Mouse (Mus musculus): ENCODE results near the gene Serpinb7. TPM values are rescaled to one million over a fixed set of nuclear protein-coding genes. Genes with fewer than 3 reads are reported as not detected.
A peak's percentile ranks its signal among the peaks of the same experiment; 100 is the strongest.

Gene Serpinb7
- polyA plus RNA-seq, 1 experiment, result not detected

DNA sequence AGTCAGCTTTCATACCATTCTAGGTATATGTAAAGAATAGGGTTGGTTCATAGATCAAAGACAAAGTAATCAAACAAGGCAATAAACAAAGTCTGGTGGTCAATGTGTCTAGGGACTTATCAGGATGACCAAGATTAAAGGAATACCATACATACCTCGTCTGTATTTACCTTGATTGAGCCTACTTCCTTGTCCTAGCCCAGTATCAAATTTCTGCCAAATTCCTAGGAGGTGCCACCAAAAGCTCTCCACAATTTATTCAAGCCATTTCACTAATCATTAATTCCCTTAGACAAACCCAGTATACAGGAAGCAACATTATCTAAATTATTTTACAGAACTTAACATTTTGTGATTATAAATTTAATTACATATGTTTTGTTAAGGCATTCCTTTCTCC, 15.2 kb downstream of the Serpinb7 start:
- Histone ChIP-seq H3K4me1 (ENCODE audit: control insufficient read depth, insufficient read depth, insufficient read length, low read length) (no peaks in the 10 kb centered on the region), H3K27me3 (ENCODE audit: control insufficient read depth, insufficient read depth, low read length) (no peaks in the 10 kb centered on the region; the same call in 1 of the 2 replicates), H3K36me3 (ENCODE audit: control insufficient read depth, insufficient read depth, low read length) (no peaks in the 10 kb centered on the region), H3K4me3 (ENCODE audit: low read depth, low read length) (no peak overlapping the region), H3K27ac (ENCODE audit: insufficient read depth, low read depth, low read length) (no peak overlapping the region)
- TF ChIP-seq CTCF (IDR thresholded peaks at IDR 0.05; ENCODE audit: extremely low read depth, insufficient read length, insufficient replicate concordance, low read depth, low read length), result no peak
- TF ChIP-seq POLR2A (IDR thresholded peaks at IDR 0.05; ENCODE audit: low read depth, low read length), result no peak
- 0% methylated on average over 1 of the region's 1 CpGs for WGBS

DNA sequence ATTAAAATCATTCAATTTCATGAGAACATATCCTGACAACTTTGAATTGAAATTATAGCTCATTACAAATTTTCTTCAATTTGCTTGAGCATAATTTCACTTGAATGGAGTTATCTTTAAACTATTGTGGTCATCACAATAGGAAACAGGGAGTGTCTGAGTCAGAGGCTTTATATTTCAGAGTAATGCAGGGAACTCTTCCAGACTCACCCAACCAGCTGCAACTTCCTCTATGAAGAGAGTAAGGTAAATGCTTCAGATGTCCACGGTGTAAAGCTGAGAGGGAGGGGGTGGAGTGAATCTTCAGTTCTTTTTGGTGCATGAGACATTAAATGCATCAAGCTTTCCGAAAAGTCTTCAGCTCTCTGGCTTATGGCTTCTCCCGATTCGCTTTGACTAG, 23.0 kb downstream of the Serpinb7 start:
- H3K27me3 ChIP-seq (ENCODE audit: control insufficient read depth, insufficient read depth, low read length), result no peaks in the 10 kb centered on the region
- TF ChIP-seq CTCF (IDR thresholded peaks at IDR 0.05; ENCODE audit: extremely low read depth, insufficient read length, insufficient replicate concordance, low read depth, low read length) (no peak), POLR2A (IDR thresholded peaks at IDR 0.05; ENCODE audit: low read depth, low read length) (no peak)
- H3K4me1 ChIP-seq (ENCODE audit: control insufficient read depth, insufficient read depth, insufficient read length, low read length), result no peaks in the 10 kb centered on the region
- 73% methylated on average over 4 of the region's 4 CpGs for WGBS
- no peaks in the 10 kb centered on the region for H3K36me3 ChIP-seq (ENCODE audit: control insufficient read depth, insufficient read depth, low read length)
- H3K27ac ChIP-seq (ENCODE audit: insufficient read depth, low read depth, low read length), result no peak overlapping the region
- no peak overlapping the region for H3K4me3 ChIP-seq (ENCODE audit: low read depth, low read length)

DNA sequence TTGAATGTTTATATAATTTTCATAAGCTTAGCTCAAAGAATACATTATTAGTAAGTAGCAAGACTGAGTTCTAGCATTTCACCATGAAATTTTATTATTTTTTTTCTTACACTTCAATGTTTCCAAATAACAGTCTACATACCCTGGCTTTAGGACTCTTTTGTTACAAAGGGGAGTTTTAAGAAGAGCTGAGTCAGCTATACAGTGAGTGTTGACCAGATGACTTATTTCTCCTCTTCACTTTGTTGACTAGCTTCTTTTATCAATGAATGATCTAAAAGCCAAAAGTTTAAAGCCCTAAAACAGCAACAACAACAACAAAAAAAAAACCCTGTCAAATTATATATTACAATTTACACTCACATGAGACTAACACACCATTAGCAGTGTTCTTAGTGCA, 31.8 kb downstream of the Serpinb7 start:
- Histone ChIP-seq H3K27ac (ENCODE audit: insufficient read depth, low read depth, low read length) (no peak overlapping the region), H3K36me3 (ENCODE audit: control insufficient read depth, insufficient read depth, low read length) (no peaks in the 10 kb centered on the region), H3K4me1 (ENCODE audit: control insufficient read depth, insufficient read depth, insufficient read length, low read length) (no peaks in the 10 kb centered on the region), H3K27me3 (ENCODE audit: control insufficient read depth, insufficient read depth, low read length) (no peaks in the 10 kb centered on the region), H3K4me3 (ENCODE audit: low read depth, low read length) (no peak overlapping the region)
- TF ChIP-seq CTCF (IDR thresholded peaks at IDR 0.05; ENCODE audit: extremely low read depth, insufficient read length, insufficient replicate concordance, low read depth, low read length) (no peak), POLR2A (IDR thresholded peaks at IDR 0.05; ENCODE audit: low read depth, low read length) (no peak)

DNA sequence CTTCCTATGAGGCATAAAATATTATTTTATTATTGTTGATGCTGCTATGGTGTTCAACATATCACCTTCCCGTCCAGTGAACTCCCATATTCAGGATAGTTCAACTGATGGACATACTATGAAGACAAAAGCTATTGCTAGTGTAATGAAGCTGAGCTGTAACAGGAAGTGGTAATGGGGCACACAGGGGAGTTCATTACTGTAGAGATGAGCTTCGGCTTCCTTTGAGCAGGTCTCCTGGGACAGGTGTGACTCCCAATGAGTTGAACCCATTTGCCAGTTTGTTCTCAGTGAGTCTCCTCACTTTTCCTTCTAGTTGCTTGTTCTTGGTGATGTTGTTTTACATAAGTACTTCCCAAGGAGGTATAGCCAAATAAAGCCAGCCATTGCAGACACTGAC, 36.1 kb downstream of the Serpinb7 start:
- TF ChIP-seq POLR2A (IDR thresholded peaks at IDR 0.05; ENCODE audit: low read depth, low read length) (no peak), CTCF (IDR thresholded peaks at IDR 0.05; ENCODE audit: extremely low read depth, insufficient read length, insufficient replicate concordance, low read depth, low read length) (no peak)
- Histone ChIP-seq H3K27ac (ENCODE audit: insufficient read depth, low read depth, low read length) (no peak overlapping the region), H3K36me3 (ENCODE audit: control insufficient read depth, insufficient read depth, low read length) (no peaks in the 10 kb centered on the region), H3K4me1 (ENCODE audit: control insufficient read depth, insufficient read depth, insufficient read length, low read length) (no peaks in the 10 kb centered on the region), H3K27me3 (ENCODE audit: control insufficient read depth, insufficient read depth, low read length) (no peaks in the 10 kb centered on the region), H3K4me3 (ENCODE audit: low read depth, low read length) (no peak overlapping the region)
- WGBS, result 76% methylated on average over 2 of the region's 2 CpGs

DNA sequence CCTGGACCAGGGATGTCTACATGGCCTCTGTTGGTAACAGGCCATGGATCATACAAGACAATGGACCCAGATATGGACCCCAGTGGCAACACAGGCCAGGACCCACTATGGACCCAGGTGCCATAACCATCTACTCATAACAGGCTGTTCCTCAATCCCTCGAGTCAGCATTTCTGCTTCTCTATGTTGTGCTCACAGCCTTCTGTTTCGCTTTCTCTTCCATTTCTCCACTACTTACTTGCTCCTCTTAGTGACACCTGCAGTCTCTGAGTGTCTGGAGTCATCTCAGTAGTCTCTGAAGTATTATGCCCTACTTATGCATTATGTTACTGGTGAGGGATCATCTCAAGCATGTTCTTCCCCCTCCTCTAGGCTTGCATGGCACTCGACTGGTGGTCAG, 40.0 kb downstream of the Serpinb7 start:
- no peaks in the 10 kb centered on the region for H3K4me1 ChIP-seq (ENCODE audit: control insufficient read depth, insufficient read depth, insufficient read length, low read length)
- TF ChIP-seq POLR2A (IDR thresholded peaks at IDR 0.05; ENCODE audit: low read depth, low read length) (no peak), CTCF (IDR thresholded peaks at IDR 0.05; ENCODE audit: extremely low read depth, insufficient read length, insufficient replicate concordance, low read depth, low read length) (no peak)
- no peaks in the 10 kb centered on the region for H3K27me3 ChIP-seq (ENCODE audit: control insufficient read depth, insufficient read depth, low read length)
- WGBS, result 76% methylated on average over 3 of the region's 3 CpGs
- no peak overlapping the region for H3K27ac ChIP-seq (ENCODE audit: insufficient read depth, low read depth, low read length)
- no peaks in the 10 kb centered on the region for H3K36me3 ChIP-seq (ENCODE audit: control insufficient read depth, insufficient read depth, low read length)
- no peak overlapping the region for H3K4me3 ChIP-seq (ENCODE audit: low read depth, low read length)

DNA sequence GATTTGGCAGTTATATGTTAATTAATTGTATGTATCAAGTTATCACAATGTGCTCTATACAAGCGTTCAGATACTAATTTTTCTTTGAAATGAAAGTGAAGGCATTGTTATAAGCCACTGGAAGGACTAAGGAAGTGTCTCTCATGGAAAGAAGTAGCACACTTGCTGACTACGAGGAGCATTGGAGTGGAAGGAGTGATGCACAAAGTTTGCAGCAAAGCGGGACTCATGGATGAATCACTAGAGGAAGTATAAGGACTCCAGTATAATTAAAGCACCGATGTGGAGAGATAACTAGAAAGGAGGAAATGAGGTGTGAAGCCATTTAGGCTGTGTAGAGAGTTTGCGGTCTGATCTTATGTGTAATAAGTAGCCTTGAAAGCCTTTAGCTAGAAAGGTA, 45.9 kb downstream of the Serpinb7 start:
- Histone ChIP-seq H3K4me1 (ENCODE audit: control insufficient read depth, insufficient read depth, insufficient read length, low read length) (no peaks in the 10 kb centered on the region), H3K4me3 (ENCODE audit: low read depth, low read length) (no peak overlapping the region), H3K27me3 (ENCODE audit: control insufficient read depth, insufficient read depth, low read length) (no peaks in the 10 kb centered on the region), H3K36me3 (ENCODE audit: control insufficient read depth, insufficient read depth, low read length) (no peaks in the 10 kb centered on the region), H3K27ac (ENCODE audit: insufficient read depth, low read depth, low read length) (no peak overlapping the region)
- WGBS, result 65% methylated on average over 5 of the region's 5 CpGs
- TF ChIP-seq CTCF (IDR thresholded peaks at IDR 0.05; ENCODE audit: extremely low read depth, insufficient read length, insufficient replicate concordance, low read depth, low read length), result no peak

DNA sequence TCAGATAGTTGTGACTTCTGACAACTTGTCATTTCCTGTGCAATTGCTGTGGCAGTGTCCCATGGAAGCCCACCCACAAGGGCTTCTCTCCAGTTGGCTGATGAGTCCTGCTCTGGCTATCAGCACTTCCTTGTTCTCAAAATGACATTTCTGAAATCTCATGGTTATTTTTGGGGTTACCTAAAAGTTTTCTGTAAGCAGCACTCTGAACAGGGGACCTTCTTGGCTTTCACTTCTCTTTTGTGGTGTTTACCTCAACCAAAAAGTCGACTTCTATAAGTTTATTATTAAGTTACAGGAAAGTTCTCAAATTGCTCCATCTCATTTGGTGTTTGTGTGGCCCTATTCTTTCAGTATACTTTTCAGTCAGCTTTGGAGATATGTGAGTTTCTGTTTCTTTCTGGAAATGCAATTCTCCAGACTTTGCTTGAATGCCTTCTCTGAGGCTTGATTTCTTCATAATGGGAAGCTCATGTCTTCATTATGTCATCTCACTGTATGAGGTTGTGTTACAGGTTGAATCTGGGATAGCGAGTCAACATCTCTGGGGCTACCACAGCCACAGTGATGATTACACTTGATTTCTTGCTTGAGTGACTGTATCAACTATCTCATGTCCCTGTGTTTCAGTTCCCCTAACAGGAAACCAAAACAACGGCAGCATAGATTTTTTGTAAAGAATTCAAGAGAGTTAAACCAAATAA, 47.9 kb downstream of the Serpinb7 start:
- Histone ChIP-seq H3K4me1 (ENCODE audit: control insufficient read depth, insufficient read depth, insufficient read length, low read length) (no peaks in the 10 kb centered on the region), H3K27me3 (ENCODE audit: control insufficient read depth, insufficient read depth, low read length) (no peaks in the 10 kb centered on the region), H3K4me3 (ENCODE audit: low read depth, low read length) (no peak overlapping the region), H3K36me3 (ENCODE audit: control insufficient read depth, insufficient read depth, low read length) (no peaks in the 10 kb centered on the region), H3K27ac (ENCODE audit: insufficient read depth, low read depth, low read length) (peak overlapping the region; percentile 55; the same call in 1 of the 2 replicates)
- TF ChIP-seq CTCF (IDR thresholded peaks at IDR 0.05; ENCODE audit: extremely low read depth, insufficient read length, insufficient replicate concordance, low read depth, low read length) (no peak), POLR2A (IDR thresholded peaks at IDR 0.05; ENCODE audit: low read depth, low read length) (no peak)
- 57% methylated on average over 3 of the region's 3 CpGs for WGBS

Measured in small intestine, adult 2 months (tissue).